Mouse (Mus musculus): ENCODE data around the gene Atp6v1g2. TPM values are rescaled to one million over a fixed set of nuclear protein-coding genes. Genes with fewer than 3 reads are reported as not detected.

The Atp6v1g2 gene
- polyA plus RNA-seq, 1 experiment from 2014 or later, result 4.3 TPM

GRCm38 (mm10) chr17:35249451-35250197 is 16.2 kb downstream of the Atp6v1g2 start:
- H3K4me3 ChIP-seq (replicated peaks), result no peak overlapping the region
- H3K4me1 ChIP-seq (replicated peaks), result peaks cover 13% of the 10 kb centered on the region
- H3K9me3 ChIP-seq, result no peaks in the 10 kb centered on the region
- H3K27ac ChIP-seq, result no peak overlapping the region
- no peak overlapping the region for H3K9ac ChIP-seq (replicated peaks)
- H3K36me3 ChIP-seq, result peaks cover 97% of the 10 kb centered on the region
- H3K27me3 ChIP-seq, result no peaks in the 10 kb centered on the region
- no peak for ATAC-seq (ENCODE audit: insufficient number of reproducible peaks, insufficient read depth, low FRiP score, low TSS enrichment, low read depth)
- 91% methylated on average over 19 of the region's 19 CpGs for WGBS
- no peak overlapping the region for H3K4me2 ChIP-seq

- Histone ChIP-seq H3K9ac (replicated peaks) (no peak overlapping the region; the same call in 1 of the 2 replicates), H3K27me3 (no peaks in the 10 kb centered on the region), H3K9me3 (no peaks in the 10 kb centered on the region), H3K27ac (no peak overlapping the region), H3K4me1 (replicated peaks) (peaks cover 3% of the 10 kb centered on the region; the same call in 1 of the 2 replicates), H3K36me3 (peaks cover 88% of the 10 kb centered on the region), H3K4me2 (no peak overlapping the region), H3K4me3 (replicated peaks) (no peak overlapping the region)
- no peak for ATAC-seq (ENCODE audit: insufficient number of reproducible peaks, insufficient read depth, low FRiP score, low TSS enrichment, low read depth)
- WGBS, result 88% methylated on average over 3 of the region's 3 CpGs
Observed at GRCm38 (mm10) chr17:35250348-35251120, 17.1 kb downstream of the Atp6v1g2 start.

DNA sequence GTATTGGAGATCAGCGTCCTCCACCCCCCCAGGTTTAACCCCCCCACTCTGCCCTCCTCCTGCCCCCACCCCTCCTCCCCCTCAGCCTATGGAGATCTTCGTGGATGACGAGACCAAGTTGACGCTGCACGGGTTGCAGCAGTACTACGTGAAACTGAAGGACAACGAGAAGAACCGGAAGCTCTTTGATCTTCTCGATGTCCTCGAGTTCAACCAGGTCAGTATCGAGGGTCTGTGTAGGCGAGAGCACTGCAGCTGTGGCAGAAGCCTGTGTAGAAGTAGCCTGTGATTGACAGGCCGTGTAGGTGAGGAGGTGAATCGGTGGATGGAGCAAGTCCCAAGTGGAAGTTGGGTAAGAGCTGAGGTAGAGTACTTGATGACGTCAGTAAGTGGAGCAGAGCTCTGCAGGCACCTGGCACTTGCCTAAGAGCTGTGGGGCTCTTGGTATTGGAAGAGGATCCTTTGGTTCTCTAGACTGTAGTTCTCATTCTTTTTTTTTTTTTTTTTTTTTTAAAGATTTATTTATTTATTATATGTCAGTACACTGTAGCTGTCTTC is 17.8 kb downstream of the Atp6v1g2 start:
- Histone ChIP-seq H3K9ac (replicated peaks) (no peak overlapping the region), H3K4me2 (no peak overlapping the region), H3K36me3 (peaks cover 81% of the 10 kb centered on the region), H3K4me3 (replicated peaks) (no peak overlapping the region), H3K27ac (no peak overlapping the region), H3K4me1 (replicated peaks) (no peaks in the 10 kb centered on the region; the same call in 1 of the 2 replicates), H3K27me3 (no peaks in the 10 kb centered on the region), H3K9me3 (no peaks in the 10 kb centered on the region)
- ATAC-seq (ENCODE audit: insufficient number of reproducible peaks, insufficient read depth, low FRiP score, low TSS enrichment, low read depth), result no peak
- 85% methylated on average over 15 of the region's 15 CpGs for WGBS

DNA sequence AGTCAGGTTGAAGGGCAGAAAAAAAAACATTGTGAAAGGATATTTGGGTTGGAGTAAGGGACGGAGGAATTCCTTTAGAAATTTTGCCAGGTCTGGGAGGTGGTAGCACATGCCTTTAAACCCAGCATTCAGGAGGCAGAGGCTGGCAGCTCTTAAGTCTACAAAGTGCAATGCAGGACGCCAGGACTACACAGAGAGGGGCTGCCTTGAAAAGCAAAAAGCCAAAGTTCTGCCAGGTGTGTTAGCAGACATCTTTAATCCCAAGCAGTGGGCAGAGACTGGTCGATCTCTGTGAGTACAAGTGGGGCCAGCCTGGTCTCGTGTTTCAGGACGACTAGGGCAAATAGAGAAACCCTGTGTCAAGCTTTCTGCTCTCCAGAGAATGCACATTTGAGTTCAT is 18.5 kb downstream of the Atp6v1g2 start:
- no peak overlapping the region for H3K4me3 ChIP-seq (replicated peaks)
- ATAC-seq (ENCODE audit: insufficient number of reproducible peaks, insufficient read depth, low FRiP score, low TSS enrichment, low read depth), result no peak
- no peak overlapping the region for H3K9ac ChIP-seq (replicated peaks)
- H3K4me1 ChIP-seq (replicated peaks), result no peaks in the 10 kb centered on the region
- whole genome bisulfite sequencing, result 81% methylated on average over 5 of the region's 5 CpGs
- no peak overlapping the region for H3K4me2 ChIP-seq
- H3K9me3 ChIP-seq, result no peaks in the 10 kb centered on the region
- no peaks in the 10 kb centered on the region; the same call in 1 of the 2 replicates for H3K27me3 ChIP-seq
- peaks cover 73% of the 10 kb centered on the region for H3K36me3 ChIP-seq
- H3K27ac ChIP-seq, result no peak overlapping the region

DNA sequence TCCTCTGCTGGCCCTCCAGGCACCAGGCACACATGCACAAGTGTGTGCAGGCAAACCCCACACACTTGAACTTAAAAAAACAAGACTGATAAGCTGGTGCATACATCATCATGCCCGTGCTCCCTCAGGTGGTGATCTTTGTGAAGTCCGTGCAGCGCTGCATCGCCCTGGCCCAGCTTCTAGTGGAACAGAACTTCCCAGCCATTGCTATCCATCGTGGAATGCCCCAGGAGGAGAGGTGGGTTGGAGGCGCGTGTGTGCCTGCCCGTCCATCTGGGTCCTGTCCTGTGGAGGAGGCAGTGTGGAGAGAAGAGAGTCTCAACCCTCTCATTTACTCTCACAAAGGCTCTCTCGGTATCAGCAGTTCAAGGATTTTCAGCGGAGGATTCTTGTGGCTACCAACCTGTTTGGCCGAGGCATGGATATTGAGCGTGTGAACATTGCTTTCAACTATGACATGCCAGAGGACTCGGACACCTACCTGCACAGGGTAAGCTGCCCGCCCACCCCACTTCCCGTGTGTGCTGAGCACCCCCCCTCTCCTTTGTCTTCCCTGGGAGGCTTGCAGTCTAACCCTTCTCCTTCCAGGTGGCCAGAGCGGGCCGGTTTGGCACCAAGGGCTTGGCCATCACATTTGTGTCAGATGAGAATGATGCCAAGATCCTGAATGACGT is 19.3 kb downstream of the Atp6v1g2 start:
- Histone ChIP-seq H3K4me2 (no peak overlapping the region), H3K4me1 (replicated peaks) (no peaks in the 10 kb centered on the region), H3K36me3 (peaks cover 66% of the 10 kb centered on the region), H3K27me3 (no peaks in the 10 kb centered on the region; the same call in 1 of the 2 replicates), H3K4me3 (replicated peaks) (no peak overlapping the region), H3K9ac (replicated peaks) (no peak overlapping the region), H3K27ac (no peak overlapping the region), H3K9me3 (no peaks in the 10 kb centered on the region)
- 89% methylated on average over 18 of the region's 18 CpGs for WGBS
- ATAC-seq (ENCODE audit: insufficient number of reproducible peaks, insufficient read depth, low FRiP score, low TSS enrichment, low read depth), result no peak

GRCm38 (mm10) chr17:35253293-35254093 is 20.0 kb downstream of the Atp6v1g2 start:
- no peak overlapping the region for H3K27ac ChIP-seq
- no peaks in the 10 kb centered on the region; the same call in 1 of the 2 replicates for H3K27me3 ChIP-seq
- ATAC-seq (ENCODE audit: insufficient number of reproducible peaks, insufficient read depth, low FRiP score, low TSS enrichment, low read depth), result no peak
- H3K9me3 ChIP-seq, result no peaks in the 10 kb centered on the region
- no peak overlapping the region for H3K4me2 ChIP-seq
- H3K4me1 ChIP-seq (replicated peaks), result no peaks in the 10 kb centered on the region
- no peak overlapping the region for H3K4me3 ChIP-seq (replicated peaks)
- no peak overlapping the region for H3K9ac ChIP-seq (replicated peaks)
- WGBS, result 89% methylated on average over 32 of the region's 32 CpGs
- peaks cover 58% of the 10 kb centered on the region for H3K36me3 ChIP-seq

- no peak overlapping the region for H3K9ac ChIP-seq (replicated peaks)
- H3K27ac ChIP-seq, result no peak overlapping the region
- H3K36me3 ChIP-seq, result peaks cover 49% of the 10 kb centered on the region
- no peak overlapping the region for H3K4me3 ChIP-seq (replicated peaks)
- H3K9me3 ChIP-seq, result no peaks in the 10 kb centered on the region
- ATAC-seq (ENCODE audit: insufficient number of reproducible peaks, insufficient read depth, low FRiP score, low TSS enrichment, low read depth), result no peak
- H3K27me3 ChIP-seq, result peaks cover 6% of the 10 kb centered on the region
- WGBS, result 59% methylated on average over 11 of the region's 11 CpGs
- no peak overlapping the region for H3K4me2 ChIP-seq
- H3K4me1 ChIP-seq (replicated peaks), result no peaks in the 10 kb centered on the region
Observed at GRCm38 (mm10) chr17:35254241-35255098, 21.0 kb downstream of the Atp6v1g2 start.

- ATAC-seq (ENCODE audit: insufficient number of reproducible peaks, insufficient read depth, low FRiP score, low TSS enrichment, low read depth), result no peak
- peaks cover 40% of the 10 kb centered on the region for H3K36me3 ChIP-seq
- H3K27ac ChIP-seq, result no peak overlapping the region
- no peaks in the 10 kb centered on the region for H3K4me1 ChIP-seq (replicated peaks)
- no peaks in the 10 kb centered on the region for H3K9me3 ChIP-seq
- H3K4me2 ChIP-seq, result no peak overlapping the region
- H3K4me3 ChIP-seq (replicated peaks), result no peak overlapping the region
- H3K9ac ChIP-seq (replicated peaks), result no peak overlapping the region
- WGBS, result 70% methylated on average over 3 of the region's 3 CpGs
- peaks cover 14% of the 10 kb centered on the region for H3K27me3 ChIP-seq
Observed at GRCm38 (mm10) chr17:35255301-35255700, 21.8 kb downstream of the Atp6v1g2 start.

DNA sequence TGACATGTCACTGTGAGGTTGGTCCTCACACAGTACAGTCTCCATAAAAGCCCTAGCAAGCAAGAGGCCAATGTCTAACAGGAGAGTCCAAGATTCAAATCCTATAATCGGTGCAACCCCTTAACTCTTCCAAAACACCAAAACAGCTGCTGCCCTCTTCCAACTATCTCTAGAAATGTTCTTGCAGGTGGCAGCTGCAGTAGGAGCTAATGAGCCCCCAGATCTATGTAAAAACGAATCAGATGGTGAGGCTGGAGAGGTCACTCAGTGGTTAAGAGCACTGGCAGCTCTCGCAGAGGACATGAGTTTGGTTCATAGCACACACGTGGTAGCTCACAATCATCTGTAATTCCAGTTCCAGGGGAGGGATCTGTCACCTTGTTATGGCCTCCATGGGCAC is 22.2 kb downstream of the Atp6v1g2 start:
- H3K4me1 ChIP-seq (replicated peaks), result no peaks in the 10 kb centered on the region
- H3K36me3 ChIP-seq, result peaks cover 36% of the 10 kb centered on the region
- H3K27me3 ChIP-seq, result peaks cover 18% of the 10 kb centered on the region
- H3K4me3 ChIP-seq (replicated peaks), result no peak overlapping the region
- H3K9ac ChIP-seq (replicated peaks), result no peak overlapping the region
- H3K9me3 ChIP-seq, result no peaks in the 10 kb centered on the region
- ATAC-seq (ENCODE audit: insufficient number of reproducible peaks, insufficient read depth, low FRiP score, low TSS enrichment, low read depth), result no peak
- H3K27ac ChIP-seq, result no peak overlapping the region
- whole genome bisulfite sequencing, result 55% methylated on average over 4 of the region's 4 CpGs
- H3K4me2 ChIP-seq, result no peak overlapping the region

- Histone ChIP-seq H3K4me1 (replicated peaks) (no peaks in the 10 kb centered on the region), H3K36me3 (peaks cover 21% of the 10 kb centered on the region), H3K9ac (replicated peaks) (no peak overlapping the region), H3K27ac (no peak overlapping the region), H3K4me3 (replicated peaks) (no peak overlapping the region), H3K9me3 (no peaks in the 10 kb centered on the region), H3K4me2 (no peak overlapping the region), H3K27me3 (peaks cover 34% of the 10 kb centered on the region)
- ATAC-seq (ENCODE audit: insufficient number of reproducible peaks, insufficient read depth, low FRiP score, low TSS enrichment, low read depth), result no peak
- WGBS, result 78% methylated on average over 1 of the region's 1 CpGs
Observed at GRCm38 (mm10) chr17:35257378-35257777, 23.9 kb downstream of the Atp6v1g2 start.

All from limb, embryonic 12.5 days (tissue).